Mouse (Mus musculus) heart, adult 2 months (tissue): ENCODE measurements around the gene Gtf2ird2. TPM values are rescaled to one million over a fixed set of nuclear protein-coding genes. Genes with fewer than 3 reads are reported as not detected.

Source experiments
- DNase-seq, 2 experiments: peaks; one replicate each; pipeline ENCODE4 v3.0.0; 2021
- H3K27ac ChIP-seq: fragments of 200-600 bp; 2 replicates; pipeline ENCODE4 v1.8.1; 2022
- H3K27me3 ChIP-seq: fragments of 200-500 bp; 2 replicates; pipeline ENCODE4 v1.6.1; 2012; ENCODE audit warnings: mild to moderate bottlenecking, low read length, inconsistent platforms, mixed read lengths; ENCODE audit not compliant: control insufficient read depth, insufficient read depth
- H3K36me3 ChIP-seq: fragments of 200-500 bp; 2 replicates; pipeline ENCODE4 v1.6.1; 2012; ENCODE audit warnings: low read length, inconsistent platforms; ENCODE audit not compliant: control insufficient read depth, insufficient read depth
- H3K4me1 ChIP-seq: fragments of 200-500 bp; 2 replicates; pipeline ENCODE4 v1.6.1; 2011; ENCODE audit warnings: low read length; ENCODE audit not compliant: control insufficient read depth, insufficient read depth
- H3K4me3 ChIP-seq: fragments of 200-600 bp; 2 replicates; pipeline ENCODE4 v1.8.1; 2022
- H3K79me2 ChIP-seq: fragments of 200-500 bp; replicated peaks from 2 replicates; pipeline ENCODE4 v1.6.1; 2012; ENCODE audit warnings: mild to moderate bottlenecking, inconsistent platforms, low read length, moderate library complexity, mixed read lengths; ENCODE audit not compliant: control insufficient read depth, insufficient read depth
- H3K9ac ChIP-seq: fragments of 200-500 bp; 2 replicates; pipeline ENCODE4 v1.6.1; 2012; ENCODE audit warnings: low read depth, mild to moderate bottlenecking, control low read depth, inconsistent platforms, low read length, mixed read lengths
- CTCF ChIP-seq: fragments of 200-600 bp; IDR thresholded peaks from 2 replicates; pipeline ENCODE4 v1.8.1; 2022; ENCODE audit warnings: antibody characterized with exemption, mild to moderate bottlenecking, moderate library complexity
- EP300 ChIP-seq: fragments of 200-500 bp; IDR thresholded peaks from 2 replicates; pipeline ENCODE4 v1.6.1; 2011; ENCODE audit warnings: low read depth, low read length, control low read depth; ENCODE audit not compliant: insufficient read depth
- POLR2A ChIP-seq: fragments of 200-500 bp; IDR thresholded peaks from 2 replicates; pipeline ENCODE4 v1.6.1; 2011; ENCODE audit warnings: mild to moderate bottlenecking, low read depth, low read length, control low read depth; ENCODE audit not compliant: insufficient read depth
- WGBS: fragments of 180-500 bp; shearing (Covaris S2); methylation state at CpG from one replicate; pipeline ENCODE4 v1.1.7; 2018; 5-methylcytosine and 5-hydroxymethylcytosine counted together
- intact Hi-C: fragments of 180-260 bp; cut with DNase I; formaldehyde crosslinking; loops from one replicate; pipeline ENCODE4 v1.15.1; 2025
- polyA plus RNA-seq: library from polyadenylated mRNA; depleted of rRNA; stranded (reverse); fragments of >200 nt; gene quantifications from 2 replicates; pipeline ENCODE4 v1.2.3, GENCODE M21; 2012
- total RNA-seq, 2 experiments: library from RNA; stranded (reverse); gene quantifications; 2 replicates each; pipeline ENCODE4 v1.2.3; 2021

Gene Gtf2ird2
- total and polyA plus RNA-seq, 3 experiments = 3.7 to 5.7 (median 5.3) TPM

DNA sequence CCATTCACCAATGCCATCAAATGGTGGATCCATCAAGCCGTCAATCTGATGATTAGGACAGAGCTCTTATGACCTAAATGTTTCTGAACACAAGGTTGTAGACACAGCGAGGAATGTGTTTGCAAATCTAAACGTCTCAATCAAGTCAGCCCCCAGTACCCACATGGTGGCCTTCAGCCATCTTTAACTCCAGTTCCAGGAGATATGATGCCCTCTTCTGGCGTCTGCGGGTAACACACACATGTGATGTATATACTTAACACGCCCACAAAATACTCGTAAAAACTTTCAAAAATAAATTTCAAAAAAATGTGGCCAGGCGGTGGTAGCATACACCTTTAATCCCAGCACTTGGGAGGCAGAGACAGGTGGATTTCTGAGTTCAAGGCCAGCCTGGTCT is 38.8 kb upstream of the Gtf2ird2 start:
- WGBS = 93% methylated on average over 8 of the region's 8 CpGs
- Histone ChIP-seq H3K4me1 (no peaks in the 10 kb centered on the region), H3K79me2 (no peaks in the 10 kb centered on the region), H3K4me3 (no peak overlapping the region), H3K27me3 (no peaks in the 10 kb centered on the region), H3K9ac (no peak overlapping the region), H3K27ac (no peak overlapping the region), H3K36me3 (no peaks in the 10 kb centered on the region)
- TF ChIP-seq CTCF (peak; percentile 8; the same call in 1 of the 2 replicates), EP300 (no peak)
- no peak for DNase-seq
- intact Hi-C loops = no loop called here

DNA sequence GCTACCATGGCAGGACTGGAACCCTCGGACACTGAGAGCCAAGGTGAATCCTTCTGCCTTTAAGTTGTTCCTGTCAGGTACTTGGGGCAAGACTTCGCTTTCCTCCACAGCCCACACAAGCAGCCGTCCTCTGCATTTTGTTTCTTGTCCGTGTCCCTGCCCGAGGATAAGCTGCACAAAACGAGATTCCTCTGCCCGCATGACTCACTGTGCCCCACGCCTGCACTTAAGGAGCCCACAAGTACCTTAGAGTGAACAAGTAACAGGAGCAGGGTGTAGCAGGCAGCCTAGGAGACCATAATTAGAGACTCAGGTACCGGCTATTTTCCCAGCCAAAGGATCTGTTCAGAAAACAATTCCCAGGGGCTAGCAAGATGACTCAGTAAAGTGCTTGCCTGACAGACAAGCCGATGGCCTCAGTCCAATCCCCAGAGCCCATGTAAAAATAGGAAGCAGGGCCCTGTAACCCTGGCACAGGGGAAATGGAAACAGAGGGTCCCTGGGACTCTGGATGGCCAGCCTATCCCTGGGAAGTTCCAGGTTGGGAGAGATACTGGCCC is 36.5 kb upstream of the Gtf2ird2 start:
- H3K36me3 ChIP-seq = no peaks in the 10 kb centered on the region
- H3K79me2 ChIP-seq = no peaks in the 10 kb centered on the region
- H3K4me1 ChIP-seq = no peaks in the 10 kb centered on the region
- intact Hi-C loops = no loop called here
- no peak overlapping the region for H3K4me3 ChIP-seq
- no peak overlapping the region for H3K27ac ChIP-seq
- no peak for TF ChIP-seq POLR2A
- no peak for DNase-seq
- H3K27me3 ChIP-seq = no peaks in the 10 kb centered on the region
- H3K9ac ChIP-seq = no peak overlapping the region
- WGBS = 56% methylated on average over 10 of the region's 10 CpGs

- Histone ChIP-seq H3K36me3 (no peaks in the 10 kb centered on the region), H3K9ac (no peak overlapping the region)
Measured at GRCm38 (mm10) chr5:134148153-134148552, 35.7 kb upstream of the Gtf2ird2 start.

DNA sequence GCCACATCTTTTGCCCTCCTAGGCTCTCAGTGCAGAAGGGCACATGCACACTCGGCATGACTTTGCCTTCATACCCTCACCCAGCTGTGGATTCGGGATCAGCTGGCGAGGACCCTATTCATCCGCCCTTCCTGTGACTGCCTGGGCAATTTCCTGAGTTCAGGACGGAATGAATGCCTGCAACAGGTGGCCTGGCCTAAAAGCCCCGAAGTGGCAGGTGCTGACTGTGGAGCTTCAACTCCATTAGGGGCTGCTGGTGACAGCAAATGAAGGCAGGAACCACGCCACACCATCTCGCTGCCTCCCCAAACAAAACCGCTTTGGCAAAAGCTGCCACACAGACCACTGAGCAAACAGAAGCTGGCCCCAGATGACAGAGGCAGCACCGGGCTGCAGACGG is 31.9 kb upstream of the Gtf2ird2 start:
- WGBS = 77% methylated on average over 11 of the region's 11 CpGs
- no peak overlapping the region for H3K4me3 ChIP-seq
- H3K9ac ChIP-seq = no peak overlapping the region
- H3K4me1 ChIP-seq = no peaks in the 10 kb centered on the region
- no peak for TF ChIP-seq POLR2A
- TF ChIP-seq CTCF = no peak
- no peak for TF ChIP-seq EP300
- DNase-seq = no peak
- no peaks in the 10 kb centered on the region for H3K36me3 ChIP-seq
- intact Hi-C loops = no loop called here
- H3K27me3 ChIP-seq = no peaks in the 10 kb centered on the region
- no peaks in the 10 kb centered on the region for H3K79me2 ChIP-seq
- H3K27ac ChIP-seq = no peak overlapping the region

More at GRCm38 (mm10) chr5:134148153-134148552, 35.7 kb upstream of the Gtf2ird2 start:
- Histone ChIP-seq H3K27me3 (no peaks in the 10 kb centered on the region), H3K4me1 (no peaks in the 10 kb centered on the region), H3K4me3 (no peak overlapping the region), H3K79me2 (no peaks in the 10 kb centered on the region), H3K27ac (no peak overlapping the region)
- 71% methylated on average over 4 of the region's 4 CpGs for WGBS
- peak in 1 of 2 experiments; percentile 23 for DNase-seq
- intact Hi-C loops = no loop called here
- TF ChIP-seq CTCF = no peak
- TF ChIP-seq EP300 = no peak
- no peak for TF ChIP-seq POLR2A

DNA sequence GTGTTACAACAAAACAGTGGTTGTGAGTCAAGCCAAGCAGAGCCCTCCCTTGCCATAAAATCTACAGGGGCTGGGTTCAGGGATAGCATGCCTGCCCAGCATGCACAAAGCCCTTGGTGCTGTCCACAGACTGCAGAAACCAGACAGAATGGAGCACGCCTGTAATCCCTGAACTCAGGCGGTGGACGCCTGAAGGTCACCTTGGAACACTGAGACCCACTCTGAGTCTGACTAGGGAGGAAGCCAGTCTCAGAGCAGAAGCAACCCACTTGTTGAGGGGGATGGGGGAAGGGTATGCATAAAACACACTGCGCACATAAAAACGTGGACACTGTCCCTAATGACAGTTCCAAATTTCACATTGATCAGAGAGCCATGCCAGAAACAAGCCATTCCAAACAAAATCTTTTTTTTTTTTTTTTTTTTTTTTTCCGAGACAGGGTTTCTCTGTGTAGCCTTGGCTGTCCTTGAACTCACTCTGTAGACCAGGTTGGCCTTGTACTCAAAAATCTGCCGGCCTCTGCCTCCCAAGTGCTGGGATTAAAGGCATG is 27.8 kb upstream of the Gtf2ird2 start:
- Histone ChIP-seq H3K4me1 (no peaks in the 10 kb centered on the region), H3K36me3 (no peaks in the 10 kb centered on the region), H3K4me3 (no peak overlapping the region), H3K27me3 (no peaks in the 10 kb centered on the region), H3K27ac (no peak overlapping the region), H3K9ac (no peak overlapping the region), H3K79me2 (no peaks in the 10 kb centered on the region)
- intact Hi-C loops = no loop called here
- TF ChIP-seq CTCF = no peak
- TF ChIP-seq POLR2A = no peak
- TF ChIP-seq EP300 = no peak
- 72% methylated on average over 7 of the region's 7 CpGs for WGBS
- DNase-seq = no peak

DNA sequence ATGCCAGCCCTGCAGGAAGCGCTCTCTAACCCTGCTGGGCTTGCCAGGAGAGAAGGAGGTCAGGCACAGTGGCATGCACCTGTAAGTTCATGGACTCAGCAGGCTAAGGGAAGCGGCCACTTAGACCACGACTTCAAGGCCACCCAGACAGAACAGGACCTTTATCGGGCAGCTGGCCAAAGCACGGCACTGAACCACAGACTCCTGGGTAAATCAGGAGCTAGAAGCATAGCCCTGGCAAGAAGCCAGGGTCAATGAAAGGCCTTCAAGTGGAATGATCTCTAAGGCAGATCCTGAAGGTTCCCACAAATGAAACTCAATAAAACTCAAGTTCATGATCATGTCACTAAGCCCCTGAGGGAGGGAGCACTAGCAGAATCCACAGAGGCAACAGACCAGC is 19.1 kb upstream of the Gtf2ird2 start:
- H3K9ac ChIP-seq = no peak overlapping the region
- WGBS = 63% methylated on average over 5 of the region's 5 CpGs
- H3K4me1 ChIP-seq = no peaks in the 10 kb centered on the region
- H3K79me2 ChIP-seq = no peaks in the 10 kb centered on the region
- TF ChIP-seq CTCF = no peak
- H3K27ac ChIP-seq = no peak overlapping the region
- no peaks in the 10 kb centered on the region for H3K36me3 ChIP-seq
- no peak overlapping the region for H3K4me3 ChIP-seq
- no peaks in the 10 kb centered on the region for H3K27me3 ChIP-seq
- no peak for DNase-seq
- intact Hi-C loops = no loop called here
